Mouse (Mus musculus) thymus, adult 2 months (tissue): ENCODE data around the gene Cadps2.

Experiments
- CTCF ChIP-seq: fragments of 200-500 bp; IDR thresholded peaks from 2 replicates; pipeline ENCODE4 v1.5.1; 2012; ENCODE audit warnings: mild to moderate bottlenecking, control low read depth, low read length, moderate library complexity, borderline replicate concordance; ENCODE audit not compliant: control insufficient read depth, poor library complexity, insufficient read depth; ENCODE audit errors: extremely low read depth
- POLR2A ChIP-seq: fragments of 200-500 bp; IDR thresholded peaks from 2 replicates; pipeline ENCODE4 v1.6.1; 2012; ENCODE audit warnings: mild to moderate bottlenecking, low read length, control low read depth, moderate library complexity; ENCODE audit not compliant: control insufficient read depth, poor library complexity, insufficient read depth; ENCODE audit errors: extremely low read depth

DNA sequence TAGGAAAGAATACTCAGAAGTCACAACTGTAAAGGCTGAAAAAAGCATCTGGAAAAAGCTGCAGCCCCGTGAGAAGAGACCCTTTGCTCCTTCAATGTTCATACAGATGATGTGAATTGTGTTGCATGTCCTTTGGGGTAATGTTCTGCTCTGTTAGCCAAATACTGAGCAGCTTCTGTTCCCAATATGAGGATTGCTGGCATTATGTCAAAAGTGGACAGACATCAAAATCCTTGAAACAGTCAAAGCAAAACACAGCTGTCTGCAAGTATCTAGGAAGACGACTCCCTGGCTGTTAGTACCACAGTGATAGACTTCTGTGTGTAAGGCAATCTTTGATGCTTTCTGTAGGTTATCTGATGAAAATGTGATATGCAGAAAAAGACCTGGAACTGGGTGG, 367.4 kb downstream of the Cadps2 start:
- TF ChIP-seq CTCF (no peak), POLR2A (no peak)
